Mouse (Mus musculus) liver, postnatal 0 days (tissue): ENCODE results near the gene Pou5f1.
"Not testable (repeated sequence)": the region's sequence is repeated elsewhere in the genome, so short reads cannot be mapped to it uniquely, and the experiment has no call there.

Source experiments
- CTCF ChIP-seq: sonication (generic); IDR thresholded peaks from 2 replicates; pipeline ENCODE4 v1.5.1; 2016; ENCODE audit warnings: antibody characterized with exemption, low read depth
- EP300 ChIP-seq: IDR thresholded peaks from 2 replicates; pipeline ENCODE4 v1.6.1; 2016; ENCODE audit warnings: antibody characterized with exemption, low read depth, mild to moderate bottlenecking

- TF ChIP-seq CTCF, EP300: not testable (repeated sequence)
These were observed 45.1 kb upstream of the Pou5f1 start for GRCm38 (mm10) chr17:35460513-35461341.
